Mouse (Mus musculus) stomach, postnatal 0 days (tissue): ENCODE data around the gene Chst14.

Experiments
- CTCF ChIP-seq: IDR thresholded peaks from 2 replicates; pipeline ENCODE4 v1.5.1; 2016; ENCODE audit warnings: antibody characterized with exemption, low read depth, mild to moderate bottlenecking, moderate library complexity
- EP300 ChIP-seq: optimal IDR thresholded peaks from 2 replicates; pipeline ENCODE3; 2016; ENCODE audit warnings: antibody characterized with exemption

DNA sequence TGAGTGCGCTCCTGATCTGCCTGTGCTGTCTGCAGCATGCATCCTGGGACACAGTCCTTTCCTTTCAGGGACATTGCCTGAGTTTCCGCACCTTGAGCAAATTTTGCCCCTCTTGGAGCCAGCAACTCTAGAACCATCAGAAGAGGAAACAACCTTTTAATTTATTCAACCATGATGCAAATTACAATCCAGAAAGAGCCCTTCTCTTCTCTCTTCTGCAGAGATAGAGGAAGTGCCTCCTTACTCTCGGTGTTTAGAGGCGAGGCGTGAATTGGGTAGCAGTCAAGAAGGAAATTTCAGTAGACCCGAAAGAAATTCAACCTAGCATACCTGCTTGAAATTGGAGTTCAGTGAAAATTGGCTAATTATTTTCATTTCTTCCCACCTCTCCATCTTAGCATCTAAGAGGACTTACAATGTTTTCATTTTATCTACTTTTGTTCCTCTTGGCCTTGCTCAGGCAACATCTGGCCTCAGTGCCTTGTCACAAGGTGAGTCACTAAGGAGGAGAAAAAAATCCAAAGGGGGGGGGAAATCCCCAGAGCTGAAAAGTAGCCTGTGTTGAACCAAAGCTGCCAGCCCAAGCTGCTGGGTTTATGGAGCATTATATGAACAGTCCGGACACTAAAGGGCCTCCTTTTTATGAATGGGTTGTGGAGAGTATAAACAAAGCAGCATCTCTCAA, 20.7 kb upstream of the Chst14 start:
- no peak for TF ChIP-seq CTCF
- no peak for TF ChIP-seq EP300
